Mouse (Mus musculus) midbrain, embryonic 10.5 days (tissue): Measurements from ENCODE around the gene Olfr678. TPM values are rescaled to one million over a fixed set of nuclear protein-coding genes. Genes with fewer than 3 reads are reported as not detected.
"Not testable (repeated sequence)": the region's sequence is repeated elsewhere in the genome, so short reads cannot be mapped to it uniquely, and the experiment has no call there.

Experiments used
- DNase-seq: peaks from one replicate; pipeline ENCODE4 v3.0.0-alpha.2; 2017; ENCODE audit warnings: low spot score
- H3K27ac ChIP-seq: fragments of 300-500 bp; sonication (generic); replicated peaks from 2 replicates; pipeline ENCODE4 v1.5.1; 2016; ENCODE audit warnings: mild to moderate bottlenecking
- H3K27me3 ChIP-seq: fragments of 300-500 bp; sonication (generic); 2 replicates; pipeline ENCODE4 v1.6.1; 2016; ENCODE audit warnings: low read depth, mild to moderate bottlenecking; ENCODE audit not compliant: poor library complexity, severe bottlenecking
- H3K36me3 ChIP-seq: fragments of 300-500 bp; sonication (generic); 2 replicates; pipeline ENCODE4 v1.6.1; 2016; ENCODE audit warnings: mild to moderate bottlenecking, moderate library complexity
- H3K4me1 ChIP-seq: fragments of 300-500 bp; sonication (generic); 2 replicates; pipeline ENCODE4 v1.6.1; 2016
- H3K4me3 ChIP-seq: fragments of 300-500 bp; sonication (generic); 2 replicates; pipeline ENCODE4 v1.5.1; 2016; ENCODE audit warnings: mild to moderate bottlenecking, moderate library complexity
- H3K9me3 ChIP-seq: fragments of 300-500 bp; sonication (generic); replicated peaks from 2 replicates; pipeline ENCODE4 v1.6.1; 2016; ENCODE audit warnings: mild to moderate bottlenecking
- WGBS: fragments of 180-500 bp; shearing (Covaris S2); methylation state at CpG from one replicate; pipeline ENCODE4 v1.1.7; 2016; 5-methylcytosine and 5-hydroxymethylcytosine counted together
- polyA plus RNA-seq: library from polyadenylated mRNA; unstranded; fragments of >200 nt; fragmentation: Nextera tagmentation; extraction: Ambion mirVana; gene quantifications from 2 replicates; pipeline ENCODE4 v1.2.1, GENCODE M21; 2016

The Olfr678 gene
- polyA plus RNA-seq, result not detected in 2 replicates

GRCm38 (mm10) chr7:105064175-105064574, at the start of gene Olfr678:
Gene Olfr678 (plus strand): TSS chr7:105064475.
- H3K27me3 ChIP-seq, result no peaks in the 10 kb centered on the region
- H3K36me3 ChIP-seq, result no peaks in the 10 kb centered on the region
- no peak within 1 kb of the TSS for H3K4me3 ChIP-seq
- no peaks in the 10 kb centered on the region for H3K4me1 ChIP-seq
- H3K9me3 ChIP-seq, result no peaks in the 10 kb centered on the region
- DNase-seq, result no peak
- no peak within 1 kb of the TSS for H3K27ac ChIP-seq
- 85% methylated on average over 1 of the region's 1 CpGs for WGBS

GRCm38 (mm10) chr7:105022530-105022929, 41.7 kb upstream of the Olfr678 start:
- Histone ChIP-seq H3K4me1 (no peaks in the 10 kb centered on the region), H3K36me3 (no peaks in the 10 kb centered on the region), H3K27ac (no peak overlapping the region), H3K4me3 (no peak overlapping the region), H3K27me3 (no peaks in the 10 kb centered on the region), H3K9me3 (no peaks in the 10 kb centered on the region)
- DNase-seq, result no peak
- WGBS, result 54% methylated on average over 1 of the region's 1 CpGs

GRCm38 (mm10) chr7:105028360-105028759, 35.9 kb upstream of the Olfr678 start, which contains the start of gene Olfr675:
Gene Olfr675 (minus strand): TSS chr7:105028460.
- 89% methylated on average over 1 of the region's 1 CpGs for WGBS
- Histone ChIP-seq H3K4me3 (no peak within 1 kb of the TSS), H3K27ac (no peak within 1 kb of the TSS), H3K36me3 (no peaks in the 10 kb centered on the region), H3K27me3 (no peaks in the 10 kb centered on the region), H3K9me3 (no peaks in the 10 kb centered on the region), H3K4me1 (no peaks in the 10 kb centered on the region)
- no peak for DNase-seq

GRCm38 (mm10) chr7:105032398-105032797, 31.9 kb upstream of the Olfr678 start, which contains the start of gene Olfr676:
Gene Olfr676 (plus strand): TSS chr7:105032698.
- Histone ChIP-seq H3K27me3 (no peaks in the 10 kb centered on the region), H3K9me3 (no peaks in the 10 kb centered on the region), H3K27ac (no peak within 1 kb of the TSS), H3K36me3 (no peaks in the 10 kb centered on the region), H3K4me3 (no peak within 1 kb of the TSS), H3K4me1 (no peaks in the 10 kb centered on the region)
- DNase-seq, result no peak

- H3K27ac ChIP-seq, H3K9me3 ChIP-seq, H3K36me3 ChIP-seq, H3K4me3 ChIP-seq, H3K4me1 ChIP-seq, DNase-seq, H3K27me3 ChIP-seq: not testable (repeated sequence)
- WGBS, result 66% methylated on average over 5 of the region's 5 CpGs
Measured at GRCm38 (mm10) chr7:105033836-105034235, 30.4 kb upstream of the Olfr678 start.

- Histone ChIP-seq H3K4me3 (no peak overlapping the region), H3K4me1 (no peaks in the 10 kb centered on the region), H3K9me3 (no peaks in the 10 kb centered on the region), H3K27me3 (no peaks in the 10 kb centered on the region), H3K27ac (no peak overlapping the region), H3K36me3 (no peaks in the 10 kb centered on the region)
- DNase-seq, result no peak
Measured at GRCm38 (mm10) chr7:105058951-105059350, 5.3 kb upstream of the Olfr678 start.

- no peaks in the 10 kb centered on the region for H3K9me3 ChIP-seq
- no peaks in the 10 kb centered on the region for H3K36me3 ChIP-seq
- 79% methylated on average over 1 of the region's 1 CpGs for WGBS
- no peak within 1 kb of the TSS for H3K27ac ChIP-seq
- no peak for DNase-seq
- no peaks in the 10 kb centered on the region for H3K4me1 ChIP-seq
- no peaks in the 10 kb centered on the region for H3K27me3 ChIP-seq
- no peak within 1 kb of the TSS for H3K4me3 ChIP-seq
Measured at GRCm38 (mm10) chr7:105080905-105081304, 16.6 kb downstream of the Olfr678 start, which contains the start of gene Olfr679. Gene Olfr679 (plus strand): TSS chr7:105081205.

- not testable (repeated sequence) for H3K9me3 ChIP-seq, H3K27me3 ChIP-seq, H3K27ac ChIP-seq, H3K4me3 ChIP-seq, H3K36me3 ChIP-seq, H3K4me1 ChIP-seq, DNase-seq
Measured at GRCm38 (mm10) chr7:105092717-105093116, 28.4 kb downstream of the Olfr678 start, which contains the start of gene Olfr680-ps1. Gene Olfr680-ps1 (minus strand): TSS chr7:105092817.

- no peak within 1 kb of the TSS for H3K4me3 ChIP-seq
- H3K4me1 ChIP-seq, result no peaks in the 10 kb centered on the region
- no peaks in the 10 kb centered on the region for H3K9me3 ChIP-seq
- H3K36me3 ChIP-seq, result no peaks in the 10 kb centered on the region
- DNase-seq, result no peak
- H3K27me3 ChIP-seq, result no peaks in the 10 kb centered on the region
- no peak within 1 kb of the TSS for H3K27ac ChIP-seq
Measured at GRCm38 (mm10) chr7:105116536-105116935, 52.3 kb downstream of the Olfr678 start, which contains the start of gene Olfr681. Gene Olfr681 (plus strand): TSS chr7:105116836.

Other genes with a start within 250 kb of the Olfr678 start
- gene Usp17lb, start 221.9 kb upstream of the Olfr678 start, polyA plus RNA-seq, result not detected in 2 replicates
- not detected in 2 replicates for gene Usp17la, start 207.5 kb upstream of the Olfr678 start, polyA plus RNA-seq
- gene Olfr665, start 186.4 kb upstream of the Olfr678 start, polyA plus RNA-seq, result not detected in 2 replicates
- gene Olfr666, start 168.5 kb upstream of the Olfr678 start, polyA plus RNA-seq, result not detected in 2 replicates
- gene Olfr667, start 143.0 kb upstream of the Olfr678 start, polyA plus RNA-seq, result not detected in 2 replicates
- gene Olfr668, start 136.4 kb upstream of the Olfr678 start, polyA plus RNA-seq, result not detected in 2 replicates
- gene Olfr669, start 130.2 kb upstream of the Olfr678 start, polyA plus RNA-seq, result not detected in 2 replicates
- gene Olfr670, start 101.9 kb upstream of the Olfr678 start, polyA plus RNA-seq, result not detected in 2 replicates
- gene Olfr671, start 85.3 kb upstream of the Olfr678 start, polyA plus RNA-seq, result not detected in 2 replicates
- gene Olfr672, start 62.4 kb upstream of the Olfr678 start, polyA plus RNA-seq, result not detected in 2 replicates
- not detected in 2 replicates for gene Olfr675, start 36.0 kb upstream of the Olfr678 start, polyA plus RNA-seq
- not detected in 2 replicates for gene Olfr676, start 31.8 kb upstream of the Olfr678 start, polyA plus RNA-seq
- gene Olfr677, start 13.1 kb upstream of the Olfr678 start, polyA plus RNA-seq, result not detected in 2 replicates
- not detected in 2 replicates for gene Olfr679, start 16.7 kb downstream of the Olfr678 start, polyA plus RNA-seq
- gene Olfr680-ps1, start 28.3 kb downstream of the Olfr678 start, polyA plus RNA-seq, result not detected in 2 replicates
- not detected in 2 replicates for gene Olfr681, start 52.4 kb downstream of the Olfr678 start, polyA plus RNA-seq
- not detected in 2 replicates for gene Olfr683, start 82.5 kb downstream of the Olfr678 start, polyA plus RNA-seq
- not detected in 2 replicates for gene Olfr684, start 99.2 kb downstream of the Olfr678 start, polyA plus RNA-seq
- not detected in 2 replicates for gene Olfr685, start 121.5 kb downstream of the Olfr678 start, polyA plus RNA-seq
- gene Olfr686, start 143.0 kb downstream of the Olfr678 start, polyA plus RNA-seq, result not detected in 2 replicates
- gene Olfr688, start 223.6 kb downstream of the Olfr678 start, polyA plus RNA-seq, result not detected in 2 replicates
- gene Olfr689, start 246.7 kb downstream of the Olfr678 start, polyA plus RNA-seq, result 0.02 TPM in 1 of 2 replicates, not detected in the other